Mouse (Mus musculus) kidney, adult 2 months (tissue): ENCODE measurements around the gene Slc38a10. TPM values are rescaled to one million over a fixed set of nuclear protein-coding genes. Genes with fewer than 3 reads are reported as not detected.
A peak's percentile ranks its signal among the peaks of the same experiment; 100 is the strongest.

Experiments
- DNase-seq: peaks from one replicate; pipeline ENCODE4 v3.0.0; 2021
- H3K27ac ChIP-seq: fragments of 200-500 bp; 2 replicates; pipeline ENCODE4 v1.5.1; 2012; ENCODE audit warnings: low read depth, low read length, control low read depth, inconsistent platforms; ENCODE audit not compliant: insufficient read depth
- H3K27me3 ChIP-seq: fragments of 200-500 bp; replicated peaks from 2 replicates; pipeline ENCODE4 v1.6.1; 2012; ENCODE audit warnings: mild to moderate bottlenecking, moderate library complexity, low read length, inconsistent platforms; ENCODE audit not compliant: control insufficient read depth, insufficient read depth
- H3K36me3 ChIP-seq: fragments of 200-500 bp; 2 replicates; pipeline ENCODE4 v1.6.1; 2012; ENCODE audit warnings: mild to moderate bottlenecking, moderate library complexity, low read length, inconsistent platforms; ENCODE audit not compliant: control insufficient read depth, insufficient read depth
- H3K4me1 ChIP-seq: fragments of 200-500 bp; 2 replicates; pipeline ENCODE4 v1.6.1; 2011; ENCODE audit warnings: low read length; ENCODE audit not compliant: control insufficient read depth, insufficient read depth
- H3K4me3 ChIP-seq: fragments of 200-500 bp; 2 replicates; pipeline ENCODE4 v1.5.1; 2011; ENCODE audit warnings: mild to moderate bottlenecking, low read depth, low read length, control low read depth; ENCODE audit not compliant: insufficient read depth
- CTCF ChIP-seq: fragments of 200-500 bp; conservative IDR thresholded peaks from 2 replicates; pipeline ENCODE4 v1.5.1; 2011; ENCODE audit warnings: low read depth, mild to moderate bottlenecking, control low read depth, low read length, moderate library complexity, mixed read lengths; ENCODE audit not compliant: insufficient read depth, insufficient read length
- POLR2A ChIP-seq: fragments of 200-500 bp; IDR thresholded peaks from one replicate; pipeline ENCODE4 v1.6.1; 2011; ENCODE audit warnings: low read depth, low read length, control low read depth
- WGBS: fragments of 180-500 bp; shearing (Covaris S2); methylation state at CpG from one replicate; pipeline ENCODE4 v1.1.7; 2018; 5-methylcytosine and 5-hydroxymethylcytosine counted together
- polyA plus RNA-seq: library from polyadenylated mRNA; depleted of rRNA; stranded (reverse); fragments of >200 nt; gene quantifications from 2 replicates; pipeline ENCODE4 v1.2.3, GENCODE M21; 2012

The Slc38a10 gene
- polyA plus RNA-seq, 1 experiment = 151 TPM

GRCm38 (mm10) chr11:120183708-120184107 lies 32.6 kb upstream of the Slc38a10 start:
- H3K27me3 ChIP-seq = no peaks in the 10 kb centered on the region
- H3K4me3 ChIP-seq = no peak overlapping the region
- no peak overlapping the region for H3K27ac ChIP-seq
- no peaks in the 10 kb centered on the region for H3K36me3 ChIP-seq
- peaks cover 36% of the 10 kb centered on the region for H3K4me1 ChIP-seq
- TF ChIP-seq POLR2A (no peak), CTCF (no peak)
- 60% methylated on average over 11 of the region's 11 CpGs for WGBS
- DNase-seq = no peak

DNA sequence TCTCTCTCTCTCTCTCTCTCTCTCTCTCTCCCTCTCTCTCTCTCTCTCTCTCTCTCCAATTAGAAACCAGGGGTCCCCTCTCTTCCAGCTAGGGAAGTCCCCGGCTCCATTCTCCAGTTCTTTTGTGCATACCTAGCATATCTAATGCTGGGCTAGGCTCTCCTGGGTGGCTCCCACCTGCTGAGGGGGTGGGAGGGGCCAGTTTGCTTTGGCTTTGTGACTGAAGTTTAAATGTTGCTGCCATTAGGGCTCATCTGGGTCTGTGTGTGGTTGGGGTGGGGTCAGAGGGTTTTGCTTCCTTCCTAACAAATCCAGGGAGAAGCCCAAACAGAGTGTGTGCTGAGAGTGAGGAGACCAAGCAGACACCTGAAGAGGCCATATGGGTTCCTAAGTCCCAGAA lies 32.0 kb upstream of the Slc38a10 start:
- Histone ChIP-seq H3K4me1 (peaks cover 36% of the 10 kb centered on the region), H3K4me3 (no peak overlapping the region), H3K27me3 (no peaks in the 10 kb centered on the region), H3K36me3 (no peaks in the 10 kb centered on the region), H3K27ac (no peak overlapping the region)
- 36% methylated on average over 1 of the region's 1 CpGs for WGBS
- DNase-seq = no peak
- TF ChIP-seq CTCF (no peak), POLR2A (no peak)

GRCm38 (mm10) chr11:120182396-120183030 lies 31.4 kb upstream of the Slc38a10 start:
- peak; percentile 90 for DNase-seq
- peaks cover 36% of the 10 kb centered on the region for H3K4me1 ChIP-seq

DNA sequence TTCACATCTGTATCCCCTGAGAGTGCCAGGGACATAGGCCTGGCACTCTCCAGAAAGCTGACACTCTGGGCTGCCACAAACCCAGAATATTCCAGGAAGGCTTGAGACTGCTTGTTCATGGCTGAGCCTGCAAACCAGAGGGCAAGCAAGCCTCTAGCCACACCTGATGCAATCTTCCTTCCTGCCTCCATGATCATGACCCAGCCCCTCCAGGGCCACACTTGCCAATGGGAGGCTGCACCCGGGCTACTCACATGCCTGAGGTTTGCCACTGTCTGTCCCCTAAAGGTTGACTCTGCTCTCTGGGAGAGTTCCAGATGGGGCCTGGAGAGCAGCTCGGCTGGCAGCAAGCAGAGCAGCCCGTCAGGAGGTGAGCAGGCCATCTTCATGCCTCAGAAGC lies 30.2 kb upstream of the Slc38a10 start:
- no peak overlapping the region for H3K27ac ChIP-seq
- H3K27me3 ChIP-seq = no peaks in the 10 kb centered on the region
- H3K36me3 ChIP-seq = no peaks in the 10 kb centered on the region
- no peak for DNase-seq
- 81% methylated on average over 3 of the region's 3 CpGs for WGBS
- H3K4me3 ChIP-seq = no peak overlapping the region
- no peak for TF ChIP-seq CTCF
- no peak for TF ChIP-seq POLR2A
- H3K4me1 ChIP-seq = peaks cover 36% of the 10 kb centered on the region

More at GRCm38 (mm10) chr11:120182396-120183030, 31.4 kb upstream of the Slc38a10 start:
- Histone ChIP-seq H3K27me3 (no peaks in the 10 kb centered on the region), H3K4me3 (no peak overlapping the region), H3K27ac (no peak overlapping the region), H3K36me3 (no peaks in the 10 kb centered on the region)
- 25% methylated on average over 3 of the region's 3 CpGs for WGBS
- TF ChIP-seq CTCF (no peak), POLR2A (no peak)

DNA sequence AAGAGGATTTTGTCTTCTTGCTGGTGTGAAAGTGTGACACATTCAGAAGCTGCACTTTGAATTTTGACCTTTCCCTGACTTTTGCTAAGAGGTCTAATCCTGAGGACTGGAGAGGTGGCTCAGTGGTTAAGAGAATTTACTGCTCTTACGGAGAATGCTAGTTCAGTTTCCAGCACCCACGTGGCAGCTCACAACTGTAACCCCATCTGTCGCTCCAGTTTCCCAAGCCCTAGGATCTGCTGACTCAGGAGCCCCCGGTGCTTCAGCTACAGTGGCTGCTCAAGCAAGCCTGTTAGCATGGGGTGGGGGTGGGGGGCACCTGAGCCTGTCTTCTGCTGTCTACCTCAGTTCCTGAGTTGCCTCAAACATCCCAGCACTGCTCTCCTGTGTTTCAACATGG lies 28.2 kb upstream of the Slc38a10 start:
- peak; percentile 60 for DNase-seq
- 46% methylated on average over 4 of the region's 4 CpGs for WGBS
- Histone ChIP-seq H3K27me3 (no peaks in the 10 kb centered on the region), H3K36me3 (no peaks in the 10 kb centered on the region), H3K4me3 (no peak overlapping the region), H3K27ac (no peak overlapping the region), H3K4me1 (peaks cover 31% of the 10 kb centered on the region)
- TF ChIP-seq POLR2A = no peak
- TF ChIP-seq CTCF = no peak

GRCm38 (mm10) chr11:120175948-120176347 lies 24.8 kb upstream of the Slc38a10 start:
- Histone ChIP-seq H3K4me3 (no peak overlapping the region), H3K27ac (no peak overlapping the region), H3K27me3 (no peaks in the 10 kb centered on the region), H3K36me3 (no peaks in the 10 kb centered on the region), H3K4me1 (peaks cover 7% of the 10 kb centered on the region; the same call in 1 of the 2 replicates)
- WGBS = 71% methylated on average over 4 of the region's 4 CpGs
- TF ChIP-seq CTCF (no peak), POLR2A (no peak)
- no peak for DNase-seq

GRCm38 (mm10) chr11:120173213-120173612 lies 22.1 kb upstream of the Slc38a10 start:
- DNase-seq = no peak
- H3K4me1 ChIP-seq = no peaks in the 10 kb centered on the region
- no peaks in the 10 kb centered on the region for H3K27me3 ChIP-seq
- no peaks in the 10 kb centered on the region for H3K36me3 ChIP-seq
- TF ChIP-seq POLR2A (no peak), CTCF (no peak)
- WGBS = 83% methylated on average over 14 of the region's 14 CpGs
- H3K4me3 ChIP-seq = no peak overlapping the region
- H3K27ac ChIP-seq = no peak overlapping the region

DNA sequence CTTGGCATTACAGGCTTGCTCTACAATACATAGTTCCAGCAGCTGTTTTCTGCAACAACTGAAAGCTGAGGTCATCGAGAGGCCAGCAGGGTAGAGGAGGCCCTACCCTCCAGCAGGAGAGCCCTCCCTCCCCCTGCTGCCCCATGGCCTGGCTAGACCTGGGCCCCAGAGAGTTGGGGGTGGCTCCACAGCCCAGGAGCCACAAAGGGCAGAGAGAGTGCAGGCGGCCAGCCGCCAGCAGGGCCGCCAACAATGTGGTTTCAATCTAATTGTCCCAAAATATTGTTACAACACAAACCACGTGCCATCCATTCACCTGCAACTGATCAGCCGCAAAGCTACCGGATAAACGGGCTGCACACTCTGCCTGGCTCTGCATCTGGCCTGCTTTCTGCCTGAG lies 20.0 kb upstream of the Slc38a10 start:
- no peaks in the 10 kb centered on the region for H3K4me1 ChIP-seq
- no peak for TF ChIP-seq POLR2A
- no peak for TF ChIP-seq CTCF
- no peak overlapping the region for H3K27ac ChIP-seq

More for the DNA sequence above, 20.0 kb upstream of the Slc38a10 start:
- H3K4me3 ChIP-seq = no peak overlapping the region
- DNase-seq = no peak
- 69% methylated on average over 8 of the region's 8 CpGs for WGBS
- no peaks in the 10 kb centered on the region for H3K27me3 ChIP-seq
- no peaks in the 10 kb centered on the region for H3K36me3 ChIP-seq
